Mouse (Mus musculus) spleen, postnatal 4 days (tissue): ENCODE data around the gene Ptprg.

Source experiments
- DNase-seq, 2 experiments: peaks; one replicate each; pipeline ENCODE4 v3.0.0; 2022; ENCODE audit warnings: low spot score in 2 of 2

The Ptprg gene

DNA sequence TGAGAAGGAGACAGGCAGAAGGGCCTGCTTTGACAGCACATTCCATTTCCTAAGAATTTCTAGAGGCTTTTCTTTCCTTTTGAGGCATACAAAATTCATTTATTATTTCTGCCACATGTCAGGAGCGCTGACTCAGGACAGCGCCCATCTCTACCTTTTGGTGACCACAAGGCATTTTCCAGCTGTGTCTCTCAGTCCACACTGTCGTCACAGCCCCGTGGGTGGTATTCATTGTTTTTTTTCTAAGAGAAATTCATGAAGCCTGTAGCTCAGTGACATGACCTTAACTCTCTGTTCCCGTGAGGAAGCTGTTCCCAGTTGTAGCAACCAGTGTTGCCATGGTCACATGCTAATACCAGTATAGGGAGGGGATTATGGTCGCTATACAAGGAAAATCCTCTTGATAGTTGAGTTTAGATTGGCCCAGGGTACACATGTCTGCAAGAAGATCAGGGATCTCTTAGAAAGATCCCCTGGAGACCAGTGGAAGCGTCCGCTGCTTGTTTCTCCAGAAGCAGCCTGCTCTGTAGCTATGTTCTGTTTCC lies 590.7 kb downstream of the Ptprg start:
- DNase-seq: no peak

DNA sequence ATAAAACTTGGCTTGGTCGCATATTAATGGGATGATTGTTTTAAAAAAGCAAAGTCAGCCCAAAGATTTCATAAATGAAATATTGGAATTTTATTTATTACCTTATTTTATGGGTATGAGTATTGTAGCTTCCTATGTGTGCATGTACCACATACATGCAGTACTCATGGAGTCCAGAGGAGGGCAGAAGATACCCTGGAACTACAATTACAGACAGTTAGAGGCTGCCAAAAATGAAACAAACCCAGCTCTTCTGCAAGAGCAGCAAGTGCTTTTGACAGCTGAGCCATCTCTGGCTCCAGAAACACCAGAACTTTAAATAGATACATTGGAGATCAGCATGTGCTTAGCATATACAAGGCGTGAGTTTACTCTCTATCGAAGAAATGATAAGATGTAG lies 592.6 kb downstream of the Ptprg start:
- no peak for DNase-seq

DNA sequence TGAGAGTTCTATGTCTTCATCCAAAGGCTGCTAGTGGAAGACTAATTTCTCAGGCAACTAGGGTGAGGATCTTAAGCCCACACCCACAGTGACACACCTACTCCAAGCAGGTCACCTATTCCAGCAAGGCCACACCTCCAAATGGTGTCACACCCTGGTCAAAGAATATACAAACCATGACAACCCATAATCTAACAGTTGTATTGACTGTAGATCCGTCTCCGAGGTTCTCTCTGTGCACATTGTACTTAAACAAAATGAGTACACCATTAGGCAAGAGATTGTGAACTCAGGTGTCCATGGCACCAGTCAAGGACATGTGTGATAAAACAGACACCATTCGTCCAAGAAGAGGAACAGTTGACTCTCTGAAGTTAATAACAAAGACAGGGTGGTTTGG lies 596.2 kb downstream of the Ptprg start:
- DNase-seq: no peak

DNA sequence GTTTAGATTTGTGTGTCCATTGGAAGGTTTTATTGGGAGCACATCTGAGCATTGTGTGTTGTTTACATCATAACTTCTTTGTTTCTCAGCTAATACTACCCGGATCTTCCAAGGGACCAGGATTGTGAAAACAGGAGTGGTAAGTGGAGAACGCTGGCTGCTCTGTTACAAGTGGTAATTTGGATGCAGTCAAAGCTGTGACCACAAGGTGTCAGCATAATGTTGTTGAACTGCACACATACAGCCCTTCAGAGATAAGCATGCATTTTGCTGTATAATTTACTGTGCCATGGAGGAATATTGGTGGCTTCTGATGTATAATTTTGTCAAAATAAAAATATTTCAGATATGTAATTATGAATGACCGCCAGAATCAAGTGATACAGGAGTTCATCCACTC lies 598.6 kb downstream of the Ptprg start:
- no peak for DNase-seq

GRCm38 (mm10) chr14:12152748-12153147 lies 599.4 kb downstream of the Ptprg start:
- no peak for DNase-seq

DNA sequence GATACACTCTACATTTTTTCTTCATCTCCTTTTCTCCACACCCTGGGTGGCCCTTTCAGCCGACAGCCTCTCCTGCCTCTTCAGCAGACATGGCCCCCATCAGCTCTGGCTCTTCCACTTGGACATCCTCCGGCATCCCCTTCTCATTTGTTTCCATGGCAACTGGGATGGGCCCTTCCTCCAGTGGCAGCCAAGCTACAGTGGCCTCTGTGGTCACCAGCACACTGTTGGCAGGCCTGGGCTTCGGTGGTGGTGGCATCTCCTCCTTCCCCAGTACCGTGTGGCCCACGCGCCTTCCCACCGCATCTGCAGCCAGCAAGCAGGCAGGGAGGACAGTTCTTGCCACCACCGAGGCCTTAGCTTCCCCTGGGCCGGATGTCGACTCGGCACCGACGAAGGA lies 600.3 kb downstream of the Ptprg start:
- DNase-seq: no peak

DNA sequence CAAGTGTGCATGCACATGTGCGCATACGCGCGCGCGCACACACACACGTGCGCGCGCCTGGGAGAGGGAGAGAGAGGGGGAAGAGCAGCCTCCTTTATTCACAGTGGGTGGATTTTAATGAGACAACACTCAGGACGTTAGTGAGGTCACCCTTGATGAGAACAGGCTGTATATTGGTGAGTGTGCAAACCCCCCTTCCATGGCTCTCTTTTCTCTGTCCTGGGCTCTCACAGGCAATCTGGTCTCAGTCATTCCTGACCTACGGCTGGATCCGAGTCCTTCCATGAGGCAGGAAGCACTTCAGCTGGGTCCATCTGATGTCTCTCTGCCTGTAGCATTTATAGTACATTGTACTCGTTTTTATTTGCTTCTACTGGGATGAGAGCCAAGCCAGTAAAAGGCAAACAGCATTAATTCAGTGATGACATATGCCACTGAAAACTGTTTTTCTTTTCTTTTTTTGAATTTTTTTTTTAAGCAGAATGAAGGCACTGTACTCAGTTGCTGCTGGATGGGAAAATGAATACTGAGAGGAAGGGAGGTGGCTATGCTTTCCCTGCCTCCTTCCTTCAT lies 608.5 kb downstream of the Ptprg start:
- no peak for DNase-seq

- no peak for DNase-seq
Measured at GRCm38 (mm10) chr14:12162331-12162854, 609.1 kb downstream of the Ptprg start.

DNA sequence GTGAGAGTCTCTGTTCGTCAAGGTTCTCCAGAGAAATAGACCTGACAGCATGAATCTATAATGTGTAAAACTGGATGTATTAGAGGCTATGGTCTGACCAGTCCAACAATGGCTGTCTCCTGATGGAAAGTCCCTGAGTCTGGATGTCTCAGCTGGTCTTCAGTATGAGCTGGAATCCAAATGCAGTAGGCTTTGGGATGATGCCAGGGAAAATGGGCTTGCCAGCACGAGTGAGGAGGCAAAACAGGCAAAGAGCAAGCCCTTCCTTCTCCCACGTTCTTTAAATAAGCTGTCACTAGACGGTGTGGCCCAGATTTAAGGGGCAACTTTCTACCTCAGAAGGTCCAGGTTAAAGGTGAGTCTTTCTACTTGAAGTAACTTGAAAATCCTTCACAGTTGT lies 609.9 kb downstream of the Ptprg start:
- DNase-seq: no peak

GRCm38 (mm10) chr14:12167215-12167614 lies 613.9 kb downstream of the Ptprg start:
- no peak for DNase-seq

GRCm38 (mm10) chr14:12167651-12168050 lies 614.3 kb downstream of the Ptprg start:
- DNase-seq: no peak

DNA sequence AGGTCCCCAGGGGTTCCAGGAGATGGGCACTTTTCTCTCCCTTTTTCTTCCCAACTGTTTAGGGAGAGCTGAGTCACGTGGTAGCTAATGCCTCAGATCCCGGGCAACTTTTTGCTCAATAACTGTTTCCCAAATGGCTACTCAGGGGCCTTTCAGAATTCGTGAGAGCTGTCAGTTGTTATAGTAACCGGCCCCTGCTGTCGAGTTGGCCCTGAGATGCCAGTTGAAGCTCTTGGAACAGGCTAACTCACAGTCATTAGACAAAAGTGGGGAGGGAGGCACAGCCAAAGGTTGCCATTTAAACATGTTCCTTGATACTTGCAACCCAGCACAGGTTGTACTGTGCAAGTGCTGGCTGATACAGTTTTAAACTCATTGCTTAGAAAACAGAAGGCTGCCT lies 624.1 kb downstream of the Ptprg start:
- DNase-seq: no peak

DNA sequence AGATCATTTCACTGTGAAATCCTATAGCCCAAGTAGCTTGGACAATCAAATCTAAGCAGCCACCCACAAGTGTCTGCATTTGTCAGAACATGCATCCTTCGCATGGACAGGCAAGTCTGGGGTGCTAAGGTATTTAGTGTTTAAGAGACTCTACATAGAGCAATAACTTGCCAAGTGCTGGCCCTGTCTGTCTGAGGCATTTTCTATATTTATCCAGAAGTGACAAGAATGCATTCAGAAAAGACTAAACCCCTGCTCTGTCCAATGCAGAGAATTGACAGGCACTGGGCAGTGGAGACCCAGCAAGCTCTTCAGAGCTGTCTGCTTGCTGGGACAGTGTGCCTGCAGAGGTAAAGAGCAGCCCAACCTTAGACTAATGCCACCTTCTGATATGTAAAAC lies 625.3 kb downstream of the Ptprg start:
- no peak for DNase-seq

DNA sequence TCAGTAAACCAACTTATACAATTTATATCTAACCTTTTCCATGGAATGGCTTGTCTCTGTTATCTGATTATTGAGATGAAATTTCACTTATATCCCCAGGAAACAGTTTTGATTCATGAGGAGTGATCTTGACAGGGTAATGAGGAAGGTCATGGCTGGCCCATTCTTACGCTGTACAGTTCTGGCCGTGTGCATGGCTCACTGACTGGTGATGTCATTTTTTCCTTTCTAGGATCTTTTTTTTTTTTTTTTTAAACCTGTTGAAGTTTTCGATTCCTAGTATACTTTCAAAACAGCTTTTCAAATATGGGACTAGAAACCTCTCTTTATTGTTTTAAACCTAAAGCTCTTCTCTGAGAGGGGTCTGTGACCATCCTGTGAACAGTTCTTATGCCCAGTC lies 626.8 kb downstream of the Ptprg start:
- no peak for DNase-seq

DNA sequence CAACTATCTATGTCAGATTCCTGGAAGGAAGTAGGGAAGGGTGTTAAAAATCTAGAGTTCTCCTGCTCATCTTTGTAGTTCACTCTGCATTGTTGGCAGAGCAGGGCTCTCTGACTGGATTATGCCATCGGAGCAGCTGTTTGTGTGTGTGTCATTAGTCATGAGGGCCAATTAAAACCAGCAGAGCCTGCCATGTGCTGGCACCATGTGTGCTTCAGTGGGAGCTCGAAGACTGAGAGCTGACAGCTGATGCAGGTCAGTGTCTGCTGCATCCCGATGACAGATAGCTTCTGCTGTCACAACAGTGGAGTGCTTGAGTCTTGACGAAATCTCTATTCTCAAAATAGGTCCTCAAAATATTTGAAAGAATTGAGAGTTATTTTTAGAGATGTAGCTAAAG lies 631.7 kb downstream of the Ptprg start:
- DNase-seq: no peak

GRCm38 (mm10) chr14:12188352-12188751 lies 635.0 kb downstream of the Ptprg start:
- no peak for DNase-seq

DNA sequence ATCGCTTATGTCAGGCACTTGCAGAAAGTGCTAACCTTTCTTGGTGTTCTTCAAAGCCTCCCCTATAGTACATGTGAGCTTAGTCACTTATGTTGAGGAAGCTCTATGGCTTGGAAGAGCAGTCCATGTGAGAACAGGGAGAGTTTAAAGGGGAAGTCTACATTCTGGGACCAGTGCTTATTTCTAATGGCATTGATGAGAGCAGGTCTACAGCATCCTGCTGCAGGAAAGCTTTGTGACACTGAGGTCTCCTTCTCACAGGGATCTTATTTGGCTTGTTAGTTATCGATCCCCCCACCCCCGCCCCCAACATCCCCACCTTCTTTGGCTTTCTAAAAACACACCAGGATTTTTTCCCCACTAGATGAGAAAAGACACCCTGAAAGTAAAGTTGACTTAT lies 635.9 kb downstream of the Ptprg start:
- no peak for DNase-seq

DNA sequence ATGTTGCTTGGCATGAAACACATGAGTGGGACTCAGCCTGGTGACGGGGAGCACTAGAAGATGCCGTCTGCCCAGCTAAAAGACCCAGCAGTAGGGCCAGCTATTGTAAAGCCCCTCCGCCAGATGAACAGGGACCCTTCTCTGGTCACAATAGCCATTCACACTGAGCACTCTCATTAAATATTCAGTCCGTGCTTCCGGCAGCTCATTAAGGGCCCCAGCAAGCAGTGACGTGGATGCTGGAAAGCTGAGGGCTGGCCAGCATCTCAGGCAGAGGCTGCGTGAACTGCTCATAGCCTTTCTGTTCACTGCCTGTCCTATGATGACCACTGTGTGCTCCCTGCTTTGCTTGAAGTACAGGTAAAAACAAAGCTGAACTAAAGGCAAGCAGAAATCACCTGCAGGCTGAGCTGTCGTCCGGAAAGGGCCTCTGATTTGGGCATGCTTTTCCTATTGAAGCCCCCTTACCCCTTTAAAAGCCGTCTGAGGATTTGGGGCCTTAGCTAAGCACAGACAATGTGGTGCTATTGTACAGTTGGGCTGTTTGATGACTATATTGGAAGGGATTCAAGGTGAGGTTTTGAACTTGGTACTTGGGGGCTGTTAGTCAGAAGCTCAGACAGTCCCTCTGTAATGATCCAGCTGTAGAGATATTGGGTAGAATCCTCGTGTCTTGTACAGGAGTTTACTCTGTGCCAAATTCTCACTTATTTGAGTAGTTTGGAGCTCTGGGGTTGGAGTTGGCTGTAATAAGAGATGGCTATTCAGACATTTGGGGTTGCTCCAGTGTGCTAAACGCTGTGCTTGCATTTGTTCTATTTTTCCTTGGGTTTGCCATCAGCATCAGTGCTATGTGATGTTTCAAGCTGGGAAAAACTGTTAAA lies 636.6 kb downstream of the Ptprg start:
- DNase-seq: no peak

DNA sequence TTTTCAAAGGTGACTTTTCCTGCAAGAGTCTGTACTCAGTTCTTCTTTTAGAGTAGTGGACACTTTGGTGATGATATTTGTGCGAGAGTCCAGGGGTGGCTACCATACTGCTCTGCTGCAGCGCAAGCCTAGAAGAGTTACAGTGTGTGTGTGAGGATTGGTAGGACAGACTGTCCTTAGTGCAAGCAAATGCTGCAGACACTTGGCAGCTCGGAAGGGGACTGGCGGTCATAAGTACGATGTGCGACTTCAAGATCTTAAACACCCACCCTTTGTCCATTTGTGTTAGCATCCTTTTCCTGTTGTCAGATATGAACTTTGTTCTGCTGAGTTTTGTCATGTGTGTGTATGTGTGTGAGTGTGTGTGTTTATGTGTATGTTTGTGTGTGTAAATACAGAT lies 637.7 kb downstream of the Ptprg start:
- DNase-seq: no peak

DNA sequence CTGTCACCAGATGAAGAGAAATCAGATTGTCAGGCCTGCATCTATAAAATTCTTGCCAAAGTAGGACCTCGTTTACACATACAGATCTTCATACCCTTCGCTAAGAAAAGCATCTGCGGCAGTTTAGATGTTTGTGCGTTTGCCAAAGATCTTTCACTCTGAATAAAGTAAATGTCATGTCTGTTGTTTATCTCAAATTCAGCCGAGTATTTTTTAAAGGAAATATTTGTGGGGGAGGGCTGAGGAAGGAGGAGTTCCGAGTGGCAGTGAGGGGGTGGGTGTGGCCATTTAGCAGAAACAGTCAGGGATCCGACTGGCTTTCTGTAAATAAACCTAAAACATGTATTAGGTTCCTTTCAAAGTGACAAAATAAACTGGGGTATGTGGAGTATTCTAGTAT lies 645.4 kb downstream of the Ptprg start:
- DNase-seq: no peak

GRCm38 (mm10) chr14:12199956-12200950 lies 646.9 kb downstream of the Ptprg start:
- DNase-seq: no peak

- DNase-seq: no peak
Measured at GRCm38 (mm10) chr14:12202214-12202613, 648.9 kb downstream of the Ptprg start.
